Mouse (Mus musculus): Measurements from ENCODE around the gene Inpp4b. TPM values are rescaled to one million over a fixed set of nuclear protein-coding genes. Genes with fewer than 3 reads are reported as not detected.

Inpp4b gene
- polyA plus RNA-seq, 1 experiment from 2014 or later: 11.4 TPM

DNA sequence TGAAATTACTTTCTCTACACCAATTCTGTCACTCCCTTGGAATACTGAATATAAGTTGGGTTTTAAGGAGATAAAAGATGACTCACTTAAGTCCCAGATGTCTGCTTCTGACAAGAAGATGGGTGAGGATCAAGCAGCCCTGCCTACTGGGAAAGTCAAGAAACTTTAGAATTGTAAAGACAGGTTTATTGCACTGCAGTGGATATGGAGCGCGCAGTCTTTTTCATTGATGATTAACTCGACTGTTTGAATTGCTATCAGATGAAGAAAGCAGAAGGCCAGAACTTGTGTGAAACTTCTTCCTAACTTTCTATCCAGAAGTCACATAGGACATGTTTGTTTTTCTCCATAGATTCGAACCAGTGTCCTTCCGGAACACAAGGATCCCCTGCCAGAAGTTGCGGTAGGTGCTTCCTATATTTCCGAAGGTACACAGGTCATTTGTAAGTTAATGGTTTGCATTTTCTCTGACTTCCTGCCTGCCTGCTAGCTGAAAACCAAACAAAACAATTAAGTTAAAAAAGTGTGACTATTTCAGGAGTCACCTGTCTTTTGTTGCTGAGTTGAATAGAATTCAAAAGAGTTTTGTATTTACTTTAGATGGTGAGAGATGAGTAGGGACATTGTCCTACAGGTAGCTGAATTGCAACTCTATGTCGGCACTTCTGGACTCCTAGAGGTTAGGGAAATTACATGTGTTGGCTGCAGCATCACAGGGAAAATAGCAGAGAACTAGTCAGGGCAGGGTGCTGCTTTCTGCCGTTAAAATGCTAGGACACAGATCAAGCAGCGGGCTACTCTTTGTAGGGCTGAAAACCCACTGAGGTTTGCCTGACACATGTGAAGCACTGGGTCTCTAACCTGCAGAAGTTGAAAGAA lies 502.0 kb downstream of the Inpp4b start:
- Histone ChIP-seq H3K9ac (no peak overlapping the region), H3K4me3 (replicated peaks; ENCODE audit: low read length) (no peak overlapping the region), H3K36me3 (replicated peaks; ENCODE audit: control insufficient read depth, insufficient read depth) (no peaks in the 10 kb centered on the region), H3K27me3 (ENCODE audit: control insufficient read depth, insufficient read depth, low read length) (no peaks in the 10 kb centered on the region), H3K4me1 (replicated peaks; ENCODE audit: control insufficient read depth, insufficient read depth, low read length) (no peaks in the 10 kb centered on the region), H3K27ac (no peak overlapping the region), H3K9me3 (ENCODE audit: control insufficient read depth, low read length) (no peaks in the 10 kb centered on the region), H3K4me2 (replicated peaks) (no peak overlapping the region)
- ATAC-seq (ENCODE audit: low FRiP score): no peak
- no peak for DNase-seq (ENCODE audit: low spot score)
- WGBS: 78% methylated on average over 10 of the region's 10 CpGs

DNA sequence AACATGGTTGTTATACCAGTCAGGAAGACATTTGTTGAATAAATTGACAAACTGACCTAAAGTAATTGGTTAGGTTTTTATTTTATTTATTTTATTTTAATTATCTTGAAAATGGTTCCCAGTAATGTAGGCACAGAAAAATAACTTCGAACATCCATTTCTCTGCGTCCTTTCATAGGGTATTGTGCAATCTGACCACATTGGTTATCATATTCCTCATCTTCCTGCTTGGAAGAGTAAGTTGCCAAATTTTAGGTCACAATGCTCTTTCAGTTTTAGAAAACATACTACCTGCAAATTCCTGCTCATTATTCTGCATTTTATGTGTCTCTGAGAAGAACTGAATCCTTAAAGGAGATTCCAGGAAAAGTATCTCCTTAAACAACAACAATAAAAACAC lies 505.6 kb downstream of the Inpp4b start:
- no peak for DNase-seq (ENCODE audit: low spot score)
- H3K4me1 ChIP-seq (replicated peaks; ENCODE audit: control insufficient read depth, insufficient read depth, low read length): no peaks in the 10 kb centered on the region
- ATAC-seq (ENCODE audit: low FRiP score): no peak
- no peak overlapping the region for H3K9ac ChIP-seq
- no peak overlapping the region for H3K27ac ChIP-seq
- H3K4me2 ChIP-seq (replicated peaks): no peak overlapping the region
- no peaks in the 10 kb centered on the region for H3K36me3 ChIP-seq (replicated peaks; ENCODE audit: control insufficient read depth, insufficient read depth)
- H3K27me3 ChIP-seq (ENCODE audit: control insufficient read depth, insufficient read depth, low read length): no peaks in the 10 kb centered on the region
- no peak overlapping the region for H3K4me3 ChIP-seq (replicated peaks; ENCODE audit: low read length)
- H3K9me3 ChIP-seq (ENCODE audit: control insufficient read depth, low read length): no peaks in the 10 kb centered on the region
- WGBS: 89% methylated on average over 2 of the region's 2 CpGs

DNA sequence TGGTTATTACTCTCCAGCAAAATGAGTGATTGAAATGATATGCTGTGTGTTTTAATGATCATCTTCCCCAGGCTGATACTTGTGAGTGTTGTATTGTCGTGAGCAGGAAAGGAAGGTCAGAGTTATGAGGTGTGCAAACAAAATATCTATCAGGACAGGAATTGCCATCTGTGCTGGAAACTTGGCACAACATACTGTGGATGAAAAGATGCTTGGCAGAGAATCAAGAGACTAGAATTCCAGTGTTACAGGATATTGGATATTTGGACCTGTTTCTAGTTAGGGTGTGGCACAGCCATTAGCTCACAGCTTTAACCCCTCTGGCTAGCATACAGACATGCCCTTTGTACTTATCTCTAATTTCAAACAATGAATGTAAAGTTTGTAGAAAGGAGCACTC lies 507.6 kb downstream of the Inpp4b start:
- H3K9ac ChIP-seq: no peak overlapping the region
- 82% methylated on average over 1 of the region's 1 CpGs for WGBS
- no peak overlapping the region for H3K4me3 ChIP-seq (replicated peaks; ENCODE audit: low read length)
- no peak overlapping the region for H3K27ac ChIP-seq
- DNase-seq (ENCODE audit: low spot score) (no peak), ATAC-seq (ENCODE audit: low FRiP score) (no peak)
- no peaks in the 10 kb centered on the region for H3K36me3 ChIP-seq (replicated peaks; ENCODE audit: control insufficient read depth, insufficient read depth)
- H3K27me3 ChIP-seq (ENCODE audit: control insufficient read depth, insufficient read depth, low read length): no peaks in the 10 kb centered on the region
- H3K4me2 ChIP-seq (replicated peaks): no peak overlapping the region
- no peaks in the 10 kb centered on the region for H3K4me1 ChIP-seq (replicated peaks; ENCODE audit: control insufficient read depth, insufficient read depth, low read length)
- H3K9me3 ChIP-seq (ENCODE audit: control insufficient read depth, low read length): no peaks in the 10 kb centered on the region

DNA sequence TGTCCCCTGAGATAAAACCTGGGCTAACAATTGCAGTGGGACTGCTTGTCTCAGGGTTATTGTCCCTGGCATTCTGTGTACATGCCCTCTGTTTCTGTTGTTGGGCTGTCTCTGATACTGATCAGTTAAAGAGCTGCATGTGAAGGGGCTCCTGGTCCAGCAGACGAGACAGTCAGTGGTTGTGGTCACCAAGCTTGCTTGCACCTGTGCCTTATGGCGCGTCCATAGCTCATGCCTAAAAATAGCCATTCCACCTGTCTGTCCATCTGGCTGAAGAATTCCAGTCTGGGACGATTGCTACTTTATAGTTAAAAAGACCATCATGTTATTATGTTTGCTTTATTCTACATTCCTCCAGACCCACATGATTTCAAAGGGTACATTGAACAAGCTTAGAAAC lies 510.8 kb downstream of the Inpp4b start:
- no peak for ATAC-seq (ENCODE audit: low FRiP score)
- no peak overlapping the region for H3K9ac ChIP-seq
- no peak overlapping the region for H3K27ac ChIP-seq
- H3K36me3 ChIP-seq (replicated peaks; ENCODE audit: control insufficient read depth, insufficient read depth): no peaks in the 10 kb centered on the region
- DNase-seq (ENCODE audit: low spot score): no peak
- H3K4me2 ChIP-seq (replicated peaks): no peak overlapping the region
- H3K4me3 ChIP-seq (replicated peaks; ENCODE audit: low read length): no peak overlapping the region
- WGBS: 86% methylated on average over 4 of the region's 4 CpGs
- no peaks in the 10 kb centered on the region for H3K27me3 ChIP-seq (ENCODE audit: control insufficient read depth, insufficient read depth, low read length)
- no peaks in the 10 kb centered on the region for H3K9me3 ChIP-seq (ENCODE audit: control insufficient read depth, low read length)
- H3K4me1 ChIP-seq (replicated peaks; ENCODE audit: control insufficient read depth, insufficient read depth, low read length): no peaks in the 10 kb centered on the region

DNA sequence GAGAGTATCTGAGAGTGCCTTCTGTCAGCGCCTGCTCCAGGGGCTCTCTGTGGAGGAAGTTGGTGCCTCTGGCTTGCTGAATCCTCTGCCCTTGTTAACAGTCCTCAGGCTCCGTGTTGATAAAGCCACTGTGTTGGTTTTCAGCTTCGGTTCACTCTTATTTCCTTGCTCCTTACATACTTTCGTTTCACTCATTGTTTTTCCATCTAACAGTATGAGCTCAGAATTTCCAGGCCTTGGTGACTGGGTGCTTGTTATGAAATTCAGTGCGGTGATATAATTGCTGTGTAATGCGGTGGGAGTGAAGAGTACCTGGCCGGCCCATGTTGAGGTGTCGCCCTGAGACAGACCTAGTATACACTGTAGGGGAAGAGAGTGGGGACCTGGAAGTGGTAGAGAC lies 512.2 kb downstream of the Inpp4b start:
- Histone ChIP-seq H3K36me3 (replicated peaks; ENCODE audit: control insufficient read depth, insufficient read depth) (no peaks in the 10 kb centered on the region), H3K4me2 (replicated peaks) (no peak overlapping the region), H3K27ac (no peak overlapping the region), H3K4me3 (replicated peaks; ENCODE audit: low read length) (no peak overlapping the region), H3K4me1 (replicated peaks; ENCODE audit: control insufficient read depth, insufficient read depth, low read length) (no peaks in the 10 kb centered on the region), H3K27me3 (ENCODE audit: control insufficient read depth, insufficient read depth, low read length) (no peaks in the 10 kb centered on the region), H3K9ac (no peak overlapping the region), H3K9me3 (ENCODE audit: control insufficient read depth, low read length) (no peaks in the 10 kb centered on the region)
- no peak for ATAC-seq (ENCODE audit: low FRiP score)
- WGBS: 85% methylated on average over 8 of the region's 8 CpGs
- no peak for DNase-seq (ENCODE audit: low spot score)

DNA sequence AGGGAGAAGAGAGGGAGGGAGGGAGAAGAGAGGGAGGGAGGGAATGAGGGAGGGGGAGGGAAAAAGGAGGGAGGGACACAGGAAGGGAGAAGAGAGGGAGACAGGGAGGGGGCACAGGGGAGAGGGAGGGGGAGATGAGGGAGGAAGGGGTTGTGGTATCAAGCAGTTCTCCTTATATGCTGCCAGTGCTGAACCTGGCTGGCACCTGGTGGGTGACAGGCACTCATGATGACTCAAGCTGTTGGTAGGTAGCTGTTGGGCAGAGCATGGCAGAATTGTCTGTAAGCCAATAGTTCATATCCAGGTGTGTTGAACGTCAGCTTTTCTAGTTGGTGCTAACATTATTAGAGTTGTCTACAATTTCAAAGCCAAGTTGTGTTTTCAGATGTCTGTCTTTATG lies 512.7 kb downstream of the Inpp4b start:
- Histone ChIP-seq H3K9me3 (ENCODE audit: control insufficient read depth, low read length) (no peaks in the 10 kb centered on the region), H3K27ac (no peak overlapping the region), H3K9ac (no peak overlapping the region), H3K4me2 (replicated peaks) (no peak overlapping the region), H3K4me3 (replicated peaks; ENCODE audit: low read length) (no peak overlapping the region), H3K4me1 (replicated peaks; ENCODE audit: control insufficient read depth, insufficient read depth, low read length) (no peaks in the 10 kb centered on the region), H3K36me3 (replicated peaks; ENCODE audit: control insufficient read depth, insufficient read depth) (no peaks in the 10 kb centered on the region), H3K27me3 (ENCODE audit: control insufficient read depth, insufficient read depth, low read length) (no peaks in the 10 kb centered on the region)
- WGBS: 92% methylated on average over 1 of the region's 1 CpGs
- DNase-seq (ENCODE audit: low spot score) (no peak), ATAC-seq (ENCODE audit: low FRiP score) (no peak)

DNA sequence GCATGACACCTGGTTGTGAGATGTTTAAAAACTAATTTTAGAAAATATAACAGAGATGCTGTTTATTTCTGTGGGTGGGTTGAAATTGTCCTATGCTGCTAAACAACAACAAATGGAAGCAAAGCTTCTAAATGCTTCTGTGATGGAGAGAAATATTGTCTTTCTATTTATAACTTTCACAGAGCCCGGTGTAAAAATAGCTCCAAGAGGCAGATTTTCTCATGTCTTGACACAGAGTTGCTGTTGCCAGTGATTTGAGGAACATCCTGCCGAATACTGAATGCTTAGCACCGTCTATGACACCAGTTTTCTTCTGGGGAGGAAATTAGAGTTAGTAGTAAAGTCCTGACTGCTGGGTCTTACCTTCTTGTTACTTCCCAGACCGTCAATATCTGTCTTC lies 513.8 kb downstream of the Inpp4b start:
- Histone ChIP-seq H3K27ac (no peak overlapping the region), H3K27me3 (ENCODE audit: control insufficient read depth, insufficient read depth, low read length) (no peaks in the 10 kb centered on the region), H3K9me3 (ENCODE audit: control insufficient read depth, low read length) (no peaks in the 10 kb centered on the region), H3K4me3 (replicated peaks; ENCODE audit: low read length) (no peak overlapping the region), H3K4me1 (replicated peaks; ENCODE audit: control insufficient read depth, insufficient read depth, low read length) (no peaks in the 10 kb centered on the region), H3K4me2 (replicated peaks) (no peak overlapping the region), H3K36me3 (replicated peaks; ENCODE audit: control insufficient read depth, insufficient read depth) (no peaks in the 10 kb centered on the region), H3K9ac (no peak overlapping the region)
- no peak for ATAC-seq (ENCODE audit: low FRiP score)
- 83% methylated on average over 4 of the region's 4 CpGs for WGBS
- no peak for DNase-seq (ENCODE audit: low spot score)

DNA sequence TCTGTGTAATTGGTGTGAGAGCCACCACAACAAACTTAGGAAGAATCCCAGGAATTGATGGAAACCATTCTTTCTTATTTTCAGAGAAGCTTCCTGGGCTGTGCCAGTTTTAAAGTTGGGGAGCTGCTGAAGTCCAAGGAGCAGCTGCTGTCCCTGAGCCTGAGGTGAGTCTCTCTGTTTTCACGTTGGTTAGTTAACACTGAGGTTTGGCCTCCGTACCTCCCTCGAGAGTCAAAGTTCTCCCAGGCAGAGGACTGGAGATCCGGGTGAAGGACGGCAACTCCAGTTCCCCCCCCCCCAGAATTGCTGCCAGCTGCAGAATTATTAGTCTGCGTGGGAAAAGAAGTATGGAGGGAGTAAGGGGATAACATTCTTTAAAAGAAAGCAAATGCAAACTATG lies 514.3 kb downstream of the Inpp4b start:
- no peak for ATAC-seq (ENCODE audit: low FRiP score)
- no peak overlapping the region for H3K4me2 ChIP-seq (replicated peaks)
- H3K9me3 ChIP-seq (ENCODE audit: control insufficient read depth, low read length): no peaks in the 10 kb centered on the region
- no peak for DNase-seq (ENCODE audit: low spot score)
- 77% methylated on average over 6 of the region's 6 CpGs for WGBS
- no peaks in the 10 kb centered on the region for H3K36me3 ChIP-seq (replicated peaks; ENCODE audit: control insufficient read depth, insufficient read depth)
- H3K27ac ChIP-seq: no peak overlapping the region
- no peaks in the 10 kb centered on the region for H3K4me1 ChIP-seq (replicated peaks; ENCODE audit: control insufficient read depth, insufficient read depth, low read length)
- H3K4me3 ChIP-seq (replicated peaks; ENCODE audit: low read length): no peak overlapping the region
- no peak overlapping the region for H3K9ac ChIP-seq
- H3K27me3 ChIP-seq (ENCODE audit: control insufficient read depth, insufficient read depth, low read length): no peaks in the 10 kb centered on the region

DNA sequence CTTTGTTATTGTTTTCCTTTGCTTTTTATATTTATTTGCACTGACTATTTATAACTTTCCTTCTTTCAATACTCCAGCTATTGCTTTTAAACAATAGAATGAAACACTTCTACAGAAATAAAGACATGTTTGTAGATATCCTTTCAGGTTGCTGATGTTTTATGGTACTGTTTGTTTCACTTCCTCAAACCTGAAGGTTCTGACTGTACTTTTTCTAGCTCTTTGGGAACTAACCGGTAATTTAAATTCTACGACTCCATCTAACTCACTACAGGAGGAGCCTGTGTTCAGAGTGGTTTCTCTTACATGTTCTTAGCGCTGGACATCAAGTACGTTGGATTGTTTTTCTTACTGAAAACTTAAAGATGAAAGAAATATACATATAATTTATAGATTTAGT lies 516.0 kb downstream of the Inpp4b start:
- Histone ChIP-seq H3K4me2 (replicated peaks) (no peak overlapping the region), H3K36me3 (replicated peaks; ENCODE audit: control insufficient read depth, insufficient read depth) (no peaks in the 10 kb centered on the region), H3K27ac (no peak overlapping the region), H3K27me3 (ENCODE audit: control insufficient read depth, insufficient read depth, low read length) (no peaks in the 10 kb centered on the region), H3K4me1 (replicated peaks; ENCODE audit: control insufficient read depth, insufficient read depth, low read length) (no peaks in the 10 kb centered on the region), H3K4me3 (replicated peaks; ENCODE audit: low read length) (no peak overlapping the region), H3K9ac (no peak overlapping the region), H3K9me3 (ENCODE audit: control insufficient read depth, low read length) (no peaks in the 10 kb centered on the region)
- ATAC-seq (ENCODE audit: low FRiP score): no peak
- no peak for DNase-seq (ENCODE audit: low spot score)
- WGBS: 93% methylated on average over 4 of the region's 4 CpGs

DNA sequence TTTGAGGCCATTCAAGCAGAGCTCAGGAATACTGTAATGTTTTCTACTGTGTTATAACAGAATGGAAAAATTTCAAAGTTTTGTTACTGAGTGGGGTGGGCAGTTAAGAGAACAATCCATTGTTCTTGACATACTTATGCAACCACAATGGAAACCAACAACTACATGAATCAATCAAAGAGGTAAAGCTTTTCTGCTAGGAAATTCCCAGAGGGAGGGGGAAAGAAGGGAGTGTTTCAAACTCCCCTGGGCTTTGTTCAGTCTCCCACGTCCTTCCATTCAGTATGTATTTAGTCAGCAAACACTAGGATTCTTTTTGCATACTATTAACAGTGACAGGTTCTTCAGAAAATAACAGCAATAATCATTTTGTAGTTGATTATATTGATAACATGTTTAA lies 517.4 kb downstream of the Inpp4b start:
- H3K27ac ChIP-seq: no peak overlapping the region
- no peaks in the 10 kb centered on the region for H3K9me3 ChIP-seq (ENCODE audit: control insufficient read depth, low read length)
- no peak overlapping the region for H3K9ac ChIP-seq
- DNase-seq (ENCODE audit: low spot score): no peak
- no peaks in the 10 kb centered on the region for H3K27me3 ChIP-seq (ENCODE audit: control insufficient read depth, insufficient read depth, low read length)
- no peaks in the 10 kb centered on the region for H3K36me3 ChIP-seq (replicated peaks; ENCODE audit: control insufficient read depth, insufficient read depth)
- whole genome bisulfite sequencing: 55% methylated on average over 1 of the region's 1 CpGs
- ATAC-seq (ENCODE audit: low FRiP score): no peak
- H3K4me1 ChIP-seq (replicated peaks; ENCODE audit: control insufficient read depth, insufficient read depth, low read length): no peaks in the 10 kb centered on the region
- no peak overlapping the region for H3K4me3 ChIP-seq (replicated peaks; ENCODE audit: low read length)
- H3K4me2 ChIP-seq (replicated peaks): no peak overlapping the region

Data from hindbrain, embryonic 14.5 days (tissue).